Mouse (Mus musculus) CH12.LX (cell line): ENCODE results near the gene Dph7. TPM values are rescaled to one million over a fixed set of nuclear protein-coding genes. Genes with fewer than 3 reads are reported as not detected.

Source experiments
- DNase-seq: peaks from one replicate; pipeline ENCODE4 v3.0.0-alpha.2; 2013; ENCODE audit errors: extremely low read depth
- H3K27ac ChIP-seq: 2 replicates; pipeline ENCODE4 v1.5.1; 2012; ENCODE audit warnings: low read depth, mild to moderate bottlenecking, control low read depth, moderate library complexity; ENCODE audit not compliant: insufficient read depth
- H3K27me3 ChIP-seq: replicated peaks from 2 replicates; pipeline ENCODE3; 2012; ENCODE audit warnings: inconsistent platforms
- H3K36me3 ChIP-seq, 2 experiments: replicated peaks in 1 of 2; 2 replicates each; pipeline versions ENCODE3 to v1.6.1; 2012; ENCODE audit warnings: inconsistent platforms in 1 of 2, low read length in 1 of 2, mild to moderate bottlenecking in 1 of 2, mixed read lengths in 1 of 2, moderate library complexity in 1 of 2; ENCODE audit not compliant: control insufficient read depth in 1 of 2, insufficient read depth in 1 of 2
- H3K4me1 ChIP-seq, 2 experiments: 2 replicates each; pipeline ENCODE4 v1.6.1; 2012; ENCODE audit warnings: inconsistent platforms in 1 of 2, moderate library complexity in 1 of 2; ENCODE audit not compliant: insufficient read depth in 2 of 2, control insufficient read depth in 1 of 2
- H3K4me2 ChIP-seq: 2 replicates; pipeline ENCODE4 v1.6.1; 2012; ENCODE audit warnings: low read depth, mild to moderate bottlenecking, control low read depth; ENCODE audit not compliant: poor library complexity, insufficient read depth, severe bottlenecking
- H3K4me3 ChIP-seq, 3 experiments: fragments of 150-350 bp in 1 of 3; sonication (generic) in 1 of 3; replicated peaks in 1 of 3; 2 replicates each; pipeline versions ENCODE3 to v1.5.1; 2011 to 2012; ENCODE audit warnings: low read depth in 2 of 3, low read length in 2 of 3, mild to moderate bottlenecking in 2 of 3, moderate library complexity in 2 of 3, control low read depth in 1 of 3, improper control_type of control experiment in 1 of 3, inconsistent platforms in 1 of 3, mixed read lengths in 1 of 3; ENCODE audit not compliant: poor library complexity in 1 of 3
- H3K79me2 ChIP-seq: replicated peaks from 2 replicates; pipeline ENCODE4 v1.6.1; 2012; ENCODE audit warnings: mild to moderate bottlenecking, moderate library complexity; ENCODE audit not compliant: control insufficient read depth, poor library complexity, insufficient read depth, severe bottlenecking; ENCODE audit errors: extremely low read depth
- H3K9ac ChIP-seq: 2 replicates; pipeline ENCODE4 v1.6.1; 2012; ENCODE audit warnings: low read depth, mild to moderate bottlenecking, control low read depth, moderate library complexity; ENCODE audit not compliant: insufficient read depth
- H3K9me3 ChIP-seq: replicated peaks from 2 replicates; pipeline ENCODE3; 2012; ENCODE audit warnings: low read length, inconsistent platforms, mixed read lengths
- BHLHE40 ChIP-seq: IDR thresholded peaks from 2 replicates; pipeline ENCODE4 v1.6.1; 2011; ENCODE audit warnings: mild to moderate bottlenecking, low read depth, low read length, improper control_type of control experiment
- CHD1 ChIP-seq: IDR thresholded peaks from 2 replicates; pipeline ENCODE4 v1.6.1; 2012; ENCODE audit warnings: low read depth, low read length, improper control_type of control experiment, inconsistent platforms
- CHD2 ChIP-seq: IDR thresholded peaks from 2 replicates; pipeline ENCODE4 v1.6.1; 2011; ENCODE audit warnings: low read length, improper control_type of control experiment
- E2F4 ChIP-seq: IDR thresholded peaks from 2 replicates; pipeline ENCODE4 v1.6.1; 2011; ENCODE audit warnings: low read depth, low read length, improper control_type of control experiment; ENCODE audit not compliant: insufficient replicate concordance
- GABPA ChIP-seq: IDR thresholded peaks from 2 replicates; pipeline ENCODE4 v1.6.1; 2012; ENCODE audit warnings: low read depth, low read length, improper control_type of control experiment, inconsistent platforms; ENCODE audit not compliant: insufficient replicate concordance
- KAT2A ChIP-seq: IDR thresholded peaks from 2 replicates; pipeline ENCODE4 v1.6.1; 2012; ENCODE audit warnings: low read length, improper control_type of control experiment, inconsistent platforms; ENCODE audit not compliant: insufficient replicate concordance
- MAFK ChIP-seq: IDR thresholded peaks from 2 replicates; pipeline ENCODE4 v1.6.1; 2011; ENCODE audit warnings: low read length, improper control_type of control experiment; ENCODE audit not compliant: insufficient replicate concordance
- MAX ChIP-seq: IDR thresholded peaks from 2 replicates; pipeline ENCODE4 v1.6.1; 2011; ENCODE audit warnings: low read length, improper control_type of control experiment
- MEF2A ChIP-seq: IDR thresholded peaks from 2 replicates; pipeline ENCODE4 v1.6.1; 2014; ENCODE audit warnings: low read depth, mild to moderate bottlenecking, inconsistent platforms, low read length, improper control_type of control experiment, borderline replicate concordance
- MXI1 ChIP-seq: IDR thresholded peaks from 2 replicates; pipeline ENCODE4 v1.6.1; 2011; ENCODE audit warnings: mild to moderate bottlenecking, low read depth, low read length, improper control_type of control experiment
- PAX5 ChIP-seq: IDR thresholded peaks from 2 replicates; pipeline ENCODE4 v1.6.1; 2012; ENCODE audit warnings: low read length, inconsistent platforms, mixed read lengths
- POLR2A ChIP-seq: IDR thresholded peaks from 2 replicates; pipeline ENCODE4 v1.6.1; 2011; ENCODE audit warnings: low read depth, mild to moderate bottlenecking, improper control_type of control experiment, low read length
- RAD21 ChIP-seq: IDR thresholded peaks from 2 replicates; pipeline ENCODE4 v1.6.1; 2011; ENCODE audit warnings: low read depth, mild to moderate bottlenecking, low read length, improper control_type of control experiment, moderate library complexity
- TCF12 ChIP-seq: IDR thresholded peaks from 2 replicates; pipeline ENCODE4 v1.6.1; 2014; ENCODE audit warnings: low read depth, mild to moderate bottlenecking, inconsistent platforms, low read length, improper control_type of control experiment
- UBTF ChIP-seq: IDR thresholded peaks from 2 replicates; pipeline ENCODE4 v1.6.1; 2012; ENCODE audit warnings: low read depth, mild to moderate bottlenecking, inconsistent platforms, low read length, improper control_type of control experiment, moderate library complexity
- USF1 ChIP-seq: IDR thresholded peaks from 2 replicates; pipeline ENCODE4 v1.6.1; 2014; ENCODE audit warnings: low read depth, mild to moderate bottlenecking, inconsistent platforms, low read length, improper control_type of control experiment
- ZC3H11A ChIP-seq: IDR thresholded peaks from 2 replicates; pipeline ENCODE4 v1.6.1; 2012; ENCODE audit warnings: low read depth, mild to moderate bottlenecking, inconsistent platforms, low read length, improper control_type of control experiment
- ZKSCAN1 ChIP-seq: IDR thresholded peaks from 2 replicates; pipeline ENCODE4 v1.6.1; 2012; ENCODE audit warnings: low read depth, inconsistent platforms, low read length, improper control_type of control experiment, borderline replicate concordance
- ZNF384 ChIP-seq: IDR thresholded peaks from 2 replicates; pipeline ENCODE4 v1.6.1; 2012; ENCODE audit warnings: low read depth, low read length, improper control_type of control experiment, inconsistent platforms
- dilution Hi-C: fragments of 300-500 bp; cut with MboI; formaldehyde crosslinking; loops from 2 replicates; pipeline ENCODE4 v1.14.3; 2020; ENCODE audit warnings: low sequenced_read_pairs; ENCODE audit not compliant: extremely low pct_unique_long_range_greater_than_20kb, extremely low pct_ligation_motif_present
- in situ Hi-C: fragments of 300-500 bp; cut with MboI; formaldehyde crosslinking; loops from 3 replicates; pipeline ENCODE4 v1.14.3; 2019; ENCODE audit warnings: low sequenced_read_pairs, low pct_ligation_motif_present, low pct_unique_long_range_greater_than_20kb, mixed read lengths
- polyA plus RNA-seq: library from polyadenylated mRNA; unstranded; fragments of >175 nt; gene quantifications from 2 replicates; pipeline ENCODE4 v1.2.1, GENCODE M21; 2012; ENCODE audit warnings: low read depth; ENCODE audit not compliant: insufficient read length
- total RNA-seq, 2 experiments: library from RNA; depleted of rRNA; stranded (reverse); fragments of 300-350 nt in 1 of 2; fragments of >200 nt in 1 of 2; gene quantifications; 2 replicates each; pipeline ENCODE4 v1.2.3; 2012 to 2014

Gene Dph7
- total and polyA plus RNA-seq, 3 experiments, result 23.4 to 24.7 (median 24.6) TPM

DNA sequence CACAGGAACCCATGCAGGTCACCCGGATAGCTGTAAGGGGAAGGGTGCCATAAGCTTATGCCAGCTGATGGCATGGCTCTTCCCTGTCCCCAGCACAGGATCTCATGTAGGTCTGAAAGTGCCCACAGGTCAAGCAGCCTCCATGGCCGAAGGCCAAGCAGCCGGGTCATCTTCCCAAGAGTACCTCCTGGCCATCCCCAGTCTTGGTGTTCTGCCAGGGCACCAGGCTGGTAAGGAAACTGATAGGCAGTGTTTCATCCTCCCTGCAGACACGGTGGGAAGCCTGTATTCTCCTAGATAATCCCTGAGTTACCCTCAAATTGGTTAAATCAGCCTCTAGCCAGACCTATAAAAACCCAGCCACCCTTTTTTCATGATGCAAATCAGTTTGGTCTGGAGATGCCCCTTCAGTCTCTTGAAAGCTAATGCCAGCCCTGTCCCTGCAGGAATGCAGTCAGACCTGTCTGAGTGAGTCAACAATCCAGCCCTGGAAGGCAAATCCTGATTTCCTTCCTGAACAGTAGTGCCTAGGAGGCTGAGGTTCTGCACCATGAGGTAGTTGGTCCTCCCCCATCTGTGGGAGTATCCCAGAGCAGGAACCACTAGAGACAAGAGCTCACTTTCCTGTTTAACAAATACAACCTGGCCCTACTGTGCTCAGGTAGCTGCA lies 34.3 kb upstream of the Dph7 start:
- in situ Hi-C loops, result no loop called here
- H3K9me3 ChIP-seq, result no peaks in the 10 kb centered on the region
- peaks cover 18 to 38% of the 10 kb centered on the region in 2 experiments for H3K36me3 ChIP-seq
- no peak overlapping the region for H3K9ac ChIP-seq
- dilution Hi-C loops, result no loop called here
- H3K79me2 ChIP-seq, result no peaks in the 10 kb centered on the region
- no peak overlapping the region for H3K4me2 ChIP-seq
- TF ChIP-seq PAX5 (no peak), ZKSCAN1 (no peak), ZNF384 (no peak), UBTF (no peak), TCF12 (no peak), RAD21 (no peak), MXI1 (no peak), CHD1 (no peak), GABPA (no peak), BHLHE40 (no peak), MAX (no peak), USF1 (no peak)
- H3K27ac ChIP-seq, result no peak overlapping the region
- H3K27me3 ChIP-seq, result no peaks in the 10 kb centered on the region
- no peak overlapping the region for H3K4me3 ChIP-seq
- peaks cover 7 to 27% of the 10 kb centered on the region in 2 experiments for H3K4me1 ChIP-seq
- DNase-seq, result no peak

- dilution Hi-C loops, result no loop called here
- TF ChIP-seq GABPA, result no peak
- TF ChIP-seq, all 38 proteins: peak for 0
These were observed 33.1 kb upstream of the Dph7 start for GRCm38 (mm10) chr2:24929119-24929518.

GRCm38 (mm10) chr2:24929593-24929992 lies 32.6 kb upstream of the Dph7 start:
- dilution Hi-C loops, result no loop called here
- no peak for TF ChIP-seq PAX5
- TF ChIP-seq POLR2A, result no peak
- no peak for TF ChIP-seq KAT2A
- TF ChIP-seq MEF2A, result no peak
- no peak for TF ChIP-seq ZC3H11A
- TF ChIP-seq MAFK, result no peak
- TF ChIP-seq E2F4, result no peak
- no peak for TF ChIP-seq CHD2
- TF ChIP-seq, all 38 proteins: peak for 0
- Histone ChIP-seq H3K4me3 (no peak overlapping the region), H3K4me1 (peaks cover 14 to 41% of the 10 kb centered on the region in 2 experiments), H3K27me3 (no peaks in the 10 kb centered on the region), H3K36me3 (peaks cover 17 to 36% of the 10 kb centered on the region in 2 experiments), H3K79me2 (no peaks in the 10 kb centered on the region; the same call in 1 of the 2 replicates), H3K9me3 (no peaks in the 10 kb centered on the region), H3K27ac (no peak overlapping the region), H3K4me2 (no peak overlapping the region), H3K9ac (no peak overlapping the region)
- DNase-seq, result no peak
- in situ Hi-C loops, result no loop called here

More at GRCm38 (mm10) chr2:24929119-24929518, 33.1 kb upstream of the Dph7 start:
- Histone ChIP-seq H3K9ac (no peak overlapping the region), H3K27ac (no peak overlapping the region), H3K9me3 (no peaks in the 10 kb centered on the region), H3K27me3 (no peaks in the 10 kb centered on the region), H3K4me3 (no peak overlapping the region), H3K4me1 (peaks cover 13 to 39% of the 10 kb centered on the region in 2 experiments), H3K36me3 (peaks cover 18 to 37% of the 10 kb centered on the region in 2 experiments), H3K4me2 (no peak overlapping the region), H3K79me2 (no peaks in the 10 kb centered on the region; the same call in 1 of the 2 replicates)
- in situ Hi-C loops, result no loop called here
- no peak for DNase-seq
